Mouse (Mus musculus) limb, embryonic 13.5 days (tissue): ENCODE data around the gene Grm4. TPM values are rescaled to one million over a fixed set of nuclear protein-coding genes. Genes with fewer than 3 reads are reported as not detected.
A peak's percentile ranks its signal among the peaks of the same experiment; 100 is the strongest.
"Not testable (repeated sequence)": the region's sequence is repeated elsewhere in the genome, so short reads cannot be mapped to it uniquely, and the experiment has no call there.

Experiments used
- ATAC-seq: fragments of 200-750 bp; cut with Nextera tagmentation; 2 replicates; pipeline ENCODE4 v1.8.0; 2017; ENCODE audit warnings: low read depth, moderate number of reproducible peaks, moderate TSS enrichment; ENCODE audit not compliant: low FRiP score
- H3K27ac ChIP-seq: fragments of 300-500 bp; sonication (generic); 2 replicates; pipeline ENCODE4 v1.5.1; 2015; ENCODE audit warnings: inconsistent platforms, mild to moderate bottlenecking, moderate library complexity
- H3K27me3 ChIP-seq: fragments of 300-500 bp; sonication (generic); 2 replicates; pipeline ENCODE4 v1.6.1; 2015; ENCODE audit warnings: mild to moderate bottlenecking, inconsistent platforms
- H3K36me3 ChIP-seq: fragments of 300-500 bp; sonication (generic); 2 replicates; pipeline ENCODE4 v1.6.1; 2015; ENCODE audit warnings: inconsistent platforms, mild to moderate bottlenecking, moderate library complexity
- H3K4me1 ChIP-seq: fragments of 300-500 bp; sonication (generic); 2 replicates; pipeline ENCODE4 v1.6.1; 2015; ENCODE audit warnings: inconsistent platforms
- H3K4me2 ChIP-seq: fragments of 300-500 bp; sonication (generic); replicated peaks from 2 replicates; pipeline ENCODE4 v1.6.1; 2015; ENCODE audit warnings: inconsistent platforms, mild to moderate bottlenecking, moderate library complexity
- H3K4me3 ChIP-seq: fragments of 300-500 bp; sonication (generic); 2 replicates; pipeline ENCODE4 v1.5.1; 2015; ENCODE audit warnings: moderate library complexity, mild to moderate bottlenecking, inconsistent platforms
- H3K9ac ChIP-seq: fragments of 300-500 bp; sonication (generic); 2 replicates; pipeline ENCODE4 v1.6.1; 2015; ENCODE audit warnings: mild to moderate bottlenecking, inconsistent platforms
- H3K9me3 ChIP-seq: fragments of 300-500 bp; sonication (generic); 2 replicates; pipeline ENCODE4 v1.6.1; 2016; ENCODE audit warnings: inconsistent platforms
- WGBS: fragments of 180-500 bp; shearing (Covaris S2); methylation state at CpG from one replicate; pipeline ENCODE4 v1.1.7; 2015; 5-methylcytosine and 5-hydroxymethylcytosine counted together
- polyA plus RNA-seq: library from polyadenylated mRNA; unstranded; fragments of >200 nt; fragmentation: Nextera tagmentation; extraction: Ambion mirVana; gene quantifications from 2 replicates; pipeline ENCODE4 v1.2.1, GENCODE M21; 2015

Gene Grm4
- polyA plus RNA-seq, 1 experiment from 2014 or later = 0.34 TPM

GRCm38 (mm10) chr17:27389221-27390000 is 131.8 kb downstream of the Grm4 start:
- ATAC-seq = no peak
- WGBS = 69% methylated on average over 13 of the region's 13 CpGs

GRCm38 (mm10) chr17:27386438-27386837 is 134.8 kb downstream of the Grm4 start:
- Histone ChIP-seq H3K4me3 (no peak overlapping the region), H3K4me1 (peaks cover 19% of the 10 kb centered on the region), H3K9ac (no peak overlapping the region), H3K27me3 (no peaks in the 10 kb centered on the region), H3K4me2 (no peak overlapping the region), H3K36me3 (no peaks in the 10 kb centered on the region), H3K9me3 (peaks cover 13% of the 10 kb centered on the region), H3K27ac (no peak overlapping the region)
- no peak for ATAC-seq
- 56% methylated on average over 1 of the region's 1 CpGs for WGBS

More at GRCm38 (mm10) chr17:27389221-27390000, 131.8 kb downstream of the Grm4 start:
- no peak overlapping the region for H3K27ac ChIP-seq
- H3K27me3 ChIP-seq = no peaks in the 10 kb centered on the region
- H3K9ac ChIP-seq = no peak overlapping the region
- no peak overlapping the region for H3K4me2 ChIP-seq
- H3K4me1 ChIP-seq = peaks cover 32% of the 10 kb centered on the region
- H3K4me3 ChIP-seq = no peak overlapping the region
- H3K9me3 ChIP-seq = no peaks in the 10 kb centered on the region
- H3K36me3 ChIP-seq = no peaks in the 10 kb centered on the region

- H3K27ac ChIP-seq = no peak overlapping the region
- 27% methylated on average over 17 of the region's 17 CpGs for WGBS
- peaks cover 19% of the 10 kb centered on the region for H3K4me1 ChIP-seq
- no peak overlapping the region for H3K4me3 ChIP-seq
- H3K9ac ChIP-seq = peak overlapping the region; percentile 50
- no peaks in the 10 kb centered on the region for H3K27me3 ChIP-seq
- H3K4me2 ChIP-seq = peak overlapping the region; percentile 46
- peak; percentile 59; the same call in 1 of the 2 replicates for ATAC-seq
- H3K9me3 ChIP-seq = peaks cover 13% of the 10 kb centered on the region
- H3K36me3 ChIP-seq = no peaks in the 10 kb centered on the region
Observed at GRCm38 (mm10) chr17:27385513-27386261, 135.5 kb downstream of the Grm4 start.

GRCm38 (mm10) chr17:27382916-27383315 is 138.3 kb downstream of the Grm4 start:
- no peaks in the 10 kb centered on the region for H3K27me3 ChIP-seq
- WGBS = 74% methylated on average over 11 of the region's 11 CpGs
- H3K27ac ChIP-seq = no peak overlapping the region
- no peak overlapping the region for H3K4me2 ChIP-seq
- no peaks in the 10 kb centered on the region for H3K36me3 ChIP-seq
- no peak overlapping the region for H3K4me3 ChIP-seq
- H3K9ac ChIP-seq = no peak overlapping the region
- peaks cover 13% of the 10 kb centered on the region for H3K9me3 ChIP-seq
- ATAC-seq = no peak
- H3K4me1 ChIP-seq = peaks cover 21% of the 10 kb centered on the region

- WGBS = 65% methylated on average over 9 of the region's 9 CpGs
- H3K27me3 ChIP-seq, H3K36me3 ChIP-seq, H3K4me3 ChIP-seq, H3K27ac ChIP-seq, H3K4me2 ChIP-seq, H3K9ac ChIP-seq, ATAC-seq: not testable (repeated sequence)
- Histone ChIP-seq H3K4me1 (peaks cover 14% of the 10 kb centered on the region), H3K9me3 (peaks cover 28% of the 10 kb centered on the region)
Observed at GRCm38 (mm10) chr17:27380911-27381459, 140.2 kb downstream of the Grm4 start.

GRCm38 (mm10) chr17:27378977-27379376 is 142.2 kb downstream of the Grm4 start:
- ATAC-seq = no peak
- Histone ChIP-seq H3K4me2 (no peak overlapping the region), H3K27ac (no peak overlapping the region), H3K36me3 (no peaks in the 10 kb centered on the region), H3K9ac (no peak overlapping the region), H3K4me3 (no peak overlapping the region), H3K27me3 (no peaks in the 10 kb centered on the region), H3K9me3 (peaks cover 26% of the 10 kb centered on the region), H3K4me1 (peaks cover 9% of the 10 kb centered on the region; the same call in 1 of the 2 replicates)
- 12% methylated on average over 3 of the region's 3 CpGs for WGBS

GRCm38 (mm10) chr17:27377151-27377550 is 144.1 kb downstream of the Grm4 start:
- Histone ChIP-seq H3K36me3 (no peaks in the 10 kb centered on the region), H3K27ac (no peak overlapping the region), H3K27me3 (no peaks in the 10 kb centered on the region), H3K4me1 (peaks cover 9% of the 10 kb centered on the region; the same call in 1 of the 2 replicates), H3K9me3 (peaks cover 15% of the 10 kb centered on the region), H3K4me2 (no peak overlapping the region), H3K9ac (no peak overlapping the region), H3K4me3 (no peak overlapping the region)
- ATAC-seq = no peak
- WGBS = 94% methylated on average over 1 of the region's 1 CpGs

GRCm38 (mm10) chr17:27375551-27375950 is 145.7 kb downstream of the Grm4 start:
- no peaks in the 10 kb centered on the region for H3K36me3 ChIP-seq
- ATAC-seq = no peak
- peaks cover 15% of the 10 kb centered on the region for H3K9me3 ChIP-seq
- H3K9ac ChIP-seq = no peak overlapping the region
- H3K4me3 ChIP-seq = no peak overlapping the region
- no peaks in the 10 kb centered on the region for H3K27me3 ChIP-seq
- WGBS = 53% methylated on average over 5 of the region's 5 CpGs
- H3K4me2 ChIP-seq = no peak overlapping the region
- H3K4me1 ChIP-seq = peaks cover 9% of the 10 kb centered on the region; the same call in 1 of the 2 replicates
- H3K27ac ChIP-seq = no peak overlapping the region

Other genes with a start within 250 kb of the Grm4 start
- 234 and 241 TPM in 2 replicates for gene Hmga1, start 35.1 kb upstream of the Grm4 start, polyA plus RNA-seq
- gene AI413582, start 44.4 kb upstream of the Grm4 start, polyA plus RNA-seq = 20.2 and 21.0 TPM in 2 replicates
- gene Nudt3, start 102.1 kb upstream of the Grm4 start, polyA plus RNA-seq = 99.5 and 102 TPM in 2 replicates
- not detected in 2 replicates for gene RPS10-NUDT3, start 113.8 kb upstream of the Grm4 start, polyA plus RNA-seq
- 906 and 924 TPM in 2 replicates for gene Rps10, start 115.3 kb upstream of the Grm4 start, polyA plus RNA-seq
- 5.0 and 6.2 TPM in 2 replicates for gene Pacsin1, start 134.1 kb upstream of the Grm4 start, polyA plus RNA-seq
- gene Spdef, start 207.6 kb upstream of the Grm4 start, polyA plus RNA-seq = 0.17 and 0.34 TPM in 2 replicates